Mouse (Mus musculus) bone marrow macrophage, adult 2 months (primary cell): ENCODE results near the gene Sun2. TPM values are rescaled to one million over a fixed set of nuclear protein-coding genes. Genes with fewer than 3 reads are reported as not detected.

ENCODE experiments used
- H3K27ac ChIP-seq: 2 replicates; pipeline ENCODE4 v1.5.1; 2012; ENCODE audit warnings: low read depth, low read length; ENCODE audit not compliant: insufficient read depth
- H3K4me1 ChIP-seq: 2 replicates; pipeline ENCODE4 v1.6.1; 2012; ENCODE audit warnings: low read length; ENCODE audit not compliant: control insufficient read depth, insufficient read depth
- H3K4me3 ChIP-seq: 2 replicates; pipeline ENCODE4 v1.5.1; 2012; ENCODE audit warnings: mild to moderate bottlenecking, low read length, moderate library complexity; ENCODE audit not compliant: insufficient read depth
- CTCF ChIP-seq: IDR thresholded peaks from 2 replicates; pipeline ENCODE4 v1.5.1; 2012; ENCODE audit warnings: low read depth, mild to moderate bottlenecking, low read length, moderate library complexity
- POLR2A ChIP-seq: IDR thresholded peaks from 2 replicates; pipeline ENCODE4 v1.6.1; 2012; ENCODE audit warnings: mild to moderate bottlenecking, low read depth, low read length, borderline replicate concordance
- polyA plus RNA-seq: library from polyadenylated mRNA; stranded (reverse); fragments of >200 nt; gene quantifications from 2 replicates; pipeline ENCODE4 v1.2.4, GENCODE M21; 2012; ENCODE audit not compliant: missing spikeins, insufficient read depth, insufficient read length

Gene Sun2
- polyA plus RNA-seq, 1 experiment, result 63.2 TPM

DNA sequence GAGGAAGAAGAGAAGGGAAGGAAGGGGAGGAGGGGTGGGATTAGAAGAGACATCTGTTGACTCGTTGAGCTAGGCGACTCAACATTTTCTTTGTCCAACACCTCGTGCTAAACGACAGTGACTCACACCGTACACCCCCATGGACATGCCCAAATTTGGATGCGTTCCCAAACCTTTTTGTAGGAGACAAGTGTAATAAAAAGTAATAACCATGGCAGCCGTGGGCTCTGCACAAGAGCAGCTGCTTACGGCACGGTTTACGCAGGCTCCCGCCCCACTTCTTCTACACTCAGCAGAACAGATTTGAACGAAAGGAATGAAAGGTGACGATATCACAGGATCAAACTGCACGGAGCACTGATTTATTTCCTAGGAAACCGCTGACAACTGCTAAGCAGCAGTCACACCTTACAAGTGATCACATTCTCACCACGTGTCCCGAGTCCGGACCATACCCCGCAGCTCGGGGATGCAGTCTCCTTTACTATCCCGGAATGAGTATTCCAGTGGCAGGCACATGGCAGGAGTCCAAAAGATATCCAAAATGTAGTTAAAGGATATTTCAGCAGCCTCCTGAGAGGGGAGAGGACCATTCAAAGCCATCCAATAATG, 28.4 kb upstream of the Sun2 start:
- no peak for TF ChIP-seq CTCF
- TF ChIP-seq POLR2A, result no peak
- H3K4me1 ChIP-seq, result peaks cover 50% of the 10 kb centered on the region
- H3K27ac ChIP-seq, result no peak overlapping the region
- no peak overlapping the region for H3K4me3 ChIP-seq

DNA sequence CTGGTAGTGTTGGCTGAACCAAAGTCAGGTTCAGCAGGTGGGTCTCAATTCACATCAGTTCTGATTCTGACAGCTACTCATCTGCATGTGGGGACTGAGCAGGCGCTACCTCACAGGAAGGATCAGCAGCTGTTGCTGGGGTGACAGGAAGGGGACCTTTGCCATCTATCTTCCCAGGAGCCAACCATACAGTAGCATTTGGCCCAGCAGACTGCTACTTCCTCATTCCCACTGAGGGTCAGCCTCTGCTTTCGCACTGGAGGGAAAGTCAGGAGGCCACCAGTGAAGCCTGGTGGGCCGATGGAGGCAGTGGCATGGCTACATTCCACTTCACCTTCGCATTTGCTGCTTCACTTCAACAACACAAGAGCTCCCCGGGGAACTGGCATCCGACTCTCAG, 26.0 kb upstream of the Sun2 start:
- Histone ChIP-seq H3K27ac (peak overlapping the region; percentile 59), H3K4me1 (peaks cover 66% of the 10 kb centered on the region), H3K4me3 (peak overlapping the region; percentile 15)
- no peak for TF ChIP-seq CTCF
- no peak for TF ChIP-seq POLR2A

DNA sequence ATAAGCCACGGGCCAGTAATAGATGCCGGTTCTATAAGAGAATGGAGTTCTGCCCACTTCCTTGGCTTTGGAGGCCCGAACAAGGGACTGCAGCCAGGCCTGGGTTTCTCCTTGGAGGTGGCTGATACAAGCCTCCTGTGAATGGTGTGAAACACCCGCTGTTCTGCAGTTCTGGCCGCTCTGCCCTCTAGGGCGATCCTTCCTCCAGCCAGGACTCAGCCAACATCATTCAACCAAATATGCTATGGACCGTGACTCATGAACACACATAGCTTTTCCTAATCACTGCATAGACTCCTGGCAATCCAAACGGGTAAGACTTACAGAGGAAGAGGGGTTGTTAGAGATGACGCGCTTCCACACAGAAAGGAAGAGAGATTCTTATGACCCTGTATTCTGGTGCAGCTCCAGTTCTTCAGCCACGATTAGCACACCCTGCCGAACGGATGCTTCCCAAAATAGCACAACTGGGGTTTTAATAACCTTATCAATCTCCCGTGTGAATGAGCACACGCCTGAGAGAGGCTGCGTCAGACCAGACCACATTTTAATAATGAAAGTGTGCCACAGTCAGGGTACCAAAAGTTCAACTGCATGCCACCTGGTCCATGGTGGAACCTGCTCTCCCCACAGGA, 25.1 kb upstream of the Sun2 start:
- no peak overlapping the region for H3K4me3 ChIP-seq
- H3K4me1 ChIP-seq, result peaks cover 61% of the 10 kb centered on the region
- H3K27ac ChIP-seq, result no peak overlapping the region
- TF ChIP-seq POLR2A, result no peak
- no peak for TF ChIP-seq CTCF

DNA sequence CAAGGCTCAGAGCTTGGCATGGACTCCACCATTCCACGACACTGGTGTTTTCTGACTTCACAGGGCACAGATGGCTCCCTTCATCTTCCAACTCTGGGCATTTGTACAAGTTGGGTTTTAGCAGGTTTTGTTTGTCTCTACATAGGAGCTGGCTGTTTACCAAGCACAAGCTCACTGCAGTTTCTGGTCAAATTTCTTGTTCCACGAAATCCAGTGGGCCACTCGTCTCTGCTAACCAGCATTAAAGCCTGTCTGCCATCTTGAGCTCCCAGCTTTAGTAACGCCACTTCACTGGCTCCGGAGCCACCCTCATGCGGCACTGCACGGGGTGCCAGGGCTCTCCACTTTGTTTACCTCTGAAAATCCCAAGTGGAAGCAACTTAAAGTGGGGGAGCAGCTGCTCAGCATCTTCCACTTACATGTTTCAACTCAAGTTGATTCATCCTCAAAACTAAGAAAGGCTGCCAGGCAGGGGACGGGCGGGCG, 24.3 kb upstream of the Sun2 start:
- no peak overlapping the region for H3K4me3 ChIP-seq
- H3K4me1 ChIP-seq, result peaks cover 61% of the 10 kb centered on the region
- TF ChIP-seq POLR2A (no peak), CTCF (no peak)
- no peak overlapping the region for H3K27ac ChIP-seq

DNA sequence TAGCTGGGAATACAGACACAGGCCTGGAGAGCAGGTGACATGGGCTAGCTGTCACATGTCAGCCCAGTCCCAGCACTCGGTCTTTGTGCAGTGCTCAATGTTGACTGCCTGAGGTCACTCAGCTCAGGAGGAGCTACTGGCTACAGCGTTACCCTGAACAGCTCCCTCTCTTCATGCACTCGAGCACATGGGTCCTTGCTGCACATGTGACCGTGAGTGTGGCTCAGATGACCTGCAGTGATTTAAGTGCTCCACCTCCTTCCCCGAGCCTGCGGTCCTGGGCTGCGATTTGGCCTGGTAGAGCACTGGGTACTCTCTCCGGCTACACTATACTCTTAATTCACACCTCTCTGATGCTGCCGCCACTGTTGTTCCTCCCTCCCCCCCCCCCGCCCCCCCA, 23.8 kb upstream of the Sun2 start:
- Histone ChIP-seq H3K4me1 (peaks cover 61% of the 10 kb centered on the region), H3K27ac (no peak overlapping the region), H3K4me3 (no peak overlapping the region)
- TF ChIP-seq POLR2A, result no peak
- no peak for TF ChIP-seq CTCF

DNA sequence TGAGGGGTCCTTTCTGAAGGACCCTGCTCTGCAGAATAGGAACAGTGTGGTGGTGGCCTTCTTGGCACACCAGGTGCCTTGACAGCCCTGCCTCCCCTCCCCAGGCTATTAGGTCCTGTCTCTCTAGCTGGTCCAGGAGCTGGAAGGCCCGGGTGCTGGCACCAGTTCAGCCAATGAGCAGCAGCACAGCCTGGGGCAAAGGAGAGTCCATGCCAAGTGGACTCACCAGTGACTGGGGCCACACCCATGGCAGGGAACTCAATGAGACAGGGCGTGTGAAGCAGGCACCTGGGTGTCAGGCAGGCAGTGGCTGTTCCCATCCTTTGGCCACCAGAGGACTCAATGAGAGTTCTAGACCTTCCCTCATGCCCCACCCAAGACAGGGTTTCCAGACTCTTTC, 23.0 kb upstream of the Sun2 start:
- Histone ChIP-seq H3K27ac (no peak overlapping the region), H3K4me1 (peaks cover 62% of the 10 kb centered on the region), H3K4me3 (no peak overlapping the region)
- TF ChIP-seq POLR2A, result no peak
- no peak for TF ChIP-seq CTCF

DNA sequence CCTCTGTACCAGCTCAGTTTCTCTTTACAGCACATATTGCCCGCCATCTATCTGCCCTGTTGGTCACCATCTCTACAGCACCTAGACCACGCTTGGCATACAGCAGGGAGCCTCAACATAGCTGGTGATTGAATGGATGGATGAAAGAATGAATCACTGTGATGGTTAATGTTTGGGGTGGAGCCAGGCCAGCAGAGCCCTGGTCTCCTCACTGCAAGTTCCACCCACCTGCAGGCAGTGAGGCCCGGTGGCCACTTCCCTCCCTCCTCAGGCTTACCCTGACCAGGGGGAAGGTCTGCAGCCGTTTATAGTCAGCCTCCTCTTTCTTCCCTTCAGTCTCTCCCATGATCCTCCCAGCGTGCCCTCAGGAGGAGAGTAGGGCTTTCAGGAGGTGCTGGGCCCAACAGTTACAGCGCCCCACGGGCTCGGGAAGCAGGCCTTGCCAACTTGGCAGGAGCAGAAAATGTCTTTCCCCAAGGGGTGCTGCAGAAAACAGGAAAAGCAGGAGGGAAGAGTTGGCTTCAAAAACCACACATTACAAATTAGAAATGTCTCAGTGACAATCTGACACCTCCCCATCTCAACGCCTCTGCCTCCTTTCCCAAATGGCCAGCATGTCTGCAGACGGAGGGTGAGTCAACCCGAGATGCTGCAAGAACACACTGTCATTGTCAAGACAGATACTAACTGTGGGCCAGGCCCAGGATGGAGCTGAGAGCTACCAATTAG, 22.4 kb upstream of the Sun2 start:
- no peak overlapping the region for H3K27ac ChIP-seq
- H3K4me3 ChIP-seq, result no peak overlapping the region
- no peak for TF ChIP-seq POLR2A
- no peak for TF ChIP-seq CTCF
- peaks cover 57% of the 10 kb centered on the region for H3K4me1 ChIP-seq

DNA sequence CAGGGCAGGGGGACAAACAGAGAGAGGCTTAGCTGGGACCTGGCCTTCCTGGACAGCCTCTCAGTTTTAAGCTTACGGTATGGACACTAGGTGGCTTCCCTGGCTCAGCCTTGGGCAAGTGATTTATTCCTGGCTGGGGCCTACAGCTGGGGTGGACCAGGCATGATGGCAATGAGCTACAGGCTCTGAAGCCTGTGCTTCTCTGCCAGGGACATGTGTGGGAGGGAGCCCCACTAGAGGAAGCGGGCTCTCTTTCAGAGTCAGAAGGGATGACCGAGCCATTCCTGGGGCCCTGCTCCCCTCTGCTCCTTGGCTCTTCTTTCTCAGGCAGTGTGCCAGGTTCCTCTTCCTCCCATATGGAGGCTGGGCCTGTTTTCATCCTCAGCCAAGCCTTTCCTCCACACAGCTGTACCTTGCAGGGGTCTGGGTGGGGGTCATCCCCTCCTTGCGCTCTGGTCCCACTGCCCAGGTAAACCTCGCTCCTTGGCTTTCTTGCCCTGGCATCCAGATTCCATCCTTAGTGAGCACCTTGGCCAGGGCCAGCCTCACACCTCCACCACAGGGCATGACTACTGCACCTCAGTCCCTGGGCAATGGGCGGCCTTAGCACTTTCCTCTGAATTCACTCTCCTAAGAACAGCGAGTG, 21.4 kb upstream of the Sun2 start:
- TF ChIP-seq POLR2A, result no peak
- peak overlapping the region; percentile 29; the same call in 1 of the 2 replicates for H3K27ac ChIP-seq
- H3K4me3 ChIP-seq, result no peak overlapping the region
- peaks cover 47% of the 10 kb centered on the region for H3K4me1 ChIP-seq

DNA sequence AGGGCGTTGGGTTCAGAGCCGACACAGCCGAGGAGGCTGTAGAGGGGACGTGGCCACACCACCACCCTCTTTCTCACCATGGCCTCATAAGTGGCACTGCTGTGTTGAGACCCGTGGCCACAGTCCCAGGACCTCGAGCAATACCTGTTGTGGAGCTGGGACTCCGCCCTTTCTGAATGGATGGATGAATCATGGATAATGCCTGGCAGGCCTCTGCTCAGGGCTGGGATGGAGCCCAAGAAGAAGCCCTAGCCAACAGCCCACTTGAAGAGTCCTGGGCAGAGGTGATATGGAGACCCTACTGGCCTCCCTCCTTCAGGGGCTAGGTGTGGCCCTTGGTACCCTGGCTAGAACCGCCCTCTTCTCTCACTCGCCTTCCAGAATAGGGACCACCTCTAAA, 20.7 kb upstream of the Sun2 start:
- H3K4me1 ChIP-seq, result peaks cover 42% of the 10 kb centered on the region
- TF ChIP-seq CTCF (no peak), POLR2A (no peak)
- no peak overlapping the region for H3K27ac ChIP-seq
- H3K4me3 ChIP-seq, result no peak overlapping the region
